Comparison of ENCODE assay signal across 23 mouse cellular contexts in the genomic region with DNA sequence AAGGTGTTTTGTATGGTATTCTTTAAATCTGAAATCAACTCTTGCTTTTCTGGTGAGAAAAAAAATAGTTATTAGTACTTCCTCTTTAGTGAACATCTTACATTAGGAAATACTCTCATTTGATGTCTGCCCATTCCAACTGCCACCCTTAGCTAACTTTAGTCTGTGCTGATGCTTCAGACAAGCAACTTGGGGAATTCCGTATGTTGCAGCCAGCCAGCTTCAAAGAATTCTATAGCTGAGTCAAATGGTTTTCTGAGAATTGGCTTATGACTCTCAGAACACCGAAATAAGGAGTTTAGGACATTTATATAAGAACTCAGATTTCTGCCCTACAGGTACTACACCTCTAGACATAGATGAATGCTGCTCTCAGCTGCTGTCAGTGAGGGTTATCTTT.
"Had no signal": no experiment of that assay in that cellular context is flagged by ENCODE, and none has a peak within 500 bp of the region (broad histone marks: within the 10 kb centered on the region; RNA-seq: fewer than 3 reads in every experiment).

No protein-coding gene starts in this region.

- H3K27me3 ChIP-seq: limb, embryonic 13.5 days; liver, embryonic 13.5 days; megakaryocyte, embryonic 14.5 days; midbrain, embryonic 13.5 days; neural tube, embryonic 12.5 days; neural tube, embryonic 15.5 days; stomach, embryonic 15.5 days had no signal

- H3K4me1 ChIP-seq: limb, embryonic 10.5 days; limb, embryonic 13.5 days; liver, embryonic 13.5 days; megakaryocyte, embryonic 14.5 days; midbrain, embryonic 10.5 days; midbrain, embryonic 13.5 days; neural tube, embryonic 12.5 days; neural tube, embryonic 15.5 days; stomach, embryonic 15.5 days had no signal

- H3K36me3 ChIP-seq: limb, embryonic 10.5 days; limb, embryonic 13.5 days; liver, embryonic 13.5 days; midbrain, embryonic 10.5 days; midbrain, embryonic 13.5 days; neural tube, embryonic 12.5 days; neural tube, embryonic 15.5 days; stomach, embryonic 15.5 days had no signal

- H3K4me3 ChIP-seq: left cerebral cortex, adult 2 months; limb, embryonic 10.5 days; limb, embryonic 13.5 days; liver, embryonic 13.5 days; megakaryocyte, embryonic 14.5 days; midbrain, embryonic 10.5 days; midbrain, embryonic 13.5 days; neural tube, embryonic 12.5 days; neural tube, embryonic 15.5 days; stomach, embryonic 15.5 days had no signal

- H3K27ac ChIP-seq: kidney, postnatal 0 days; left cerebral cortex, adult 2 months; limb, embryonic 10.5 days; limb, embryonic 13.5 days; liver, embryonic 13.5 days; midbrain, embryonic 10.5 days; midbrain, embryonic 13.5 days; neural tube, embryonic 12.5 days; neural tube, embryonic 15.5 days; stomach, embryonic 15.5 days had no signal

- DNase-seq: kidney, adult 2 months; kidney, postnatal 25 days; layer of hippocampus, postnatal 36 days; liver; liver, embryonic 13.5 days; lung, adult 2 months; lung, postnatal 14 days; lung, postnatal 4 days; right cerebral cortex, adult 18-20 months; right cerebral cortex, postnatal 14 days; right cerebral cortex, postnatal 4 days; thymus, postnatal 25 days had no signal

- H3K9ac ChIP-seq: limb, embryonic 13.5 days; liver, embryonic 13.5 days; midbrain, embryonic 13.5 days; neural tube, embryonic 12.5 days; neural tube, embryonic 15.5 days; stomach, embryonic 15.5 days had no signal

- H3K9me3 ChIP-seq: limb, embryonic 10.5 days; limb, embryonic 13.5 days; liver, embryonic 13.5 days; megakaryocyte, embryonic 14.5 days; midbrain, embryonic 10.5 days; midbrain, embryonic 13.5 days; neural tube, embryonic 12.5 days; neural tube, embryonic 15.5 days; stomach, embryonic 15.5 days had no signal

- H3K4me2 ChIP-seq: limb, embryonic 13.5 days; liver, embryonic 13.5 days; midbrain, embryonic 13.5 days; neural tube, embryonic 12.5 days; neural tube, embryonic 15.5 days; stomach, embryonic 15.5 days had no signal

- ATAC-seq: midbrain, embryonic 13.5 days; midbrain, embryonic 16.5 days had no signal
